Mouse (Mus musculus): ENCODE data around the gene Grik1. TPM values are rescaled to one million over a fixed set of nuclear protein-coding genes. Genes with fewer than 3 reads are reported as not detected.

Grik1 gene
- polyA plus RNA-seq, 1 experiment from 2014 or later = 36.8 TPM

GRCm38 (mm10) chr16:87949881-87950280 lies 340.2 kb downstream of the Grik1 start:
- WGBS = 93% methylated on average over 11 of the region's 11 CpGs
- ATAC-seq (replicated peaks) = no peak
- Histone ChIP-seq H3K4me2 (no peak overlapping the region), H3K9ac (no peak overlapping the region), H3K4me3 (no peak overlapping the region), H3K27ac (no peak overlapping the region), H3K36me3 (replicated peaks) (no peaks in the 10 kb centered on the region), H3K27me3 (replicated peaks) (no peaks in the 10 kb centered on the region), H3K4me1 (no peaks in the 10 kb centered on the region), H3K9me3 (no peaks in the 10 kb centered on the region)

GRCm38 (mm10) chr16:87948122-87948521 lies 341.9 kb downstream of the Grik1 start:
- Histone ChIP-seq H3K27ac (no peak overlapping the region), H3K27me3 (replicated peaks) (no peaks in the 10 kb centered on the region), H3K9me3 (no peaks in the 10 kb centered on the region), H3K36me3 (replicated peaks) (no peaks in the 10 kb centered on the region), H3K4me2 (no peak overlapping the region), H3K4me3 (no peak overlapping the region), H3K4me1 (no peaks in the 10 kb centered on the region), H3K9ac (no peak overlapping the region)
- no peak for ATAC-seq (replicated peaks)
- WGBS = 60% methylated on average over 4 of the region's 4 CpGs

GRCm38 (mm10) chr16:87944318-87944717 lies 345.7 kb downstream of the Grik1 start:
- no peak overlapping the region for H3K4me3 ChIP-seq
- no peak overlapping the region for H3K9ac ChIP-seq
- H3K4me1 ChIP-seq = no peaks in the 10 kb centered on the region
- H3K27ac ChIP-seq = no peak overlapping the region
- H3K9me3 ChIP-seq = no peaks in the 10 kb centered on the region
- no peaks in the 10 kb centered on the region for H3K27me3 ChIP-seq (replicated peaks)
- no peak overlapping the region for H3K4me2 ChIP-seq
- H3K36me3 ChIP-seq (replicated peaks) = no peaks in the 10 kb centered on the region
- WGBS = 89% methylated on average over 1 of the region's 1 CpGs
- ATAC-seq (replicated peaks) = no peak

GRCm38 (mm10) chr16:87942103-87942865 lies 347.8 kb downstream of the Grik1 start:
- 0 out of 2 replicates have a peak, but pooled peaks have one; percentile 20 for ATAC-seq (replicated peaks)
- H3K36me3 ChIP-seq (replicated peaks) = no peaks in the 10 kb centered on the region
- WGBS = 81% methylated on average over 13 of the region's 13 CpGs
- H3K4me1 ChIP-seq = no peaks in the 10 kb centered on the region
- no peaks in the 10 kb centered on the region for H3K9me3 ChIP-seq
- no peak overlapping the region for H3K4me2 ChIP-seq
- no peak overlapping the region for H3K27ac ChIP-seq
- H3K4me3 ChIP-seq = no peak overlapping the region
- H3K27me3 ChIP-seq (replicated peaks) = no peaks in the 10 kb centered on the region
- H3K9ac ChIP-seq = no peak overlapping the region

- H3K27me3 ChIP-seq (replicated peaks) = no peaks in the 10 kb centered on the region
- ATAC-seq (replicated peaks) = no peak
- WGBS = 90% methylated on average over 1 of the region's 1 CpGs
Observed at GRCm38 (mm10) chr16:87934685-87935084, 355.4 kb downstream of the Grik1 start.

GRCm38 (mm10) chr16:87931358-87931757 lies 358.7 kb downstream of the Grik1 start:
- Histone ChIP-seq H3K36me3 (replicated peaks) (no peaks in the 10 kb centered on the region), H3K4me1 (no peaks in the 10 kb centered on the region), H3K9ac (no peak overlapping the region), H3K27ac (no peak overlapping the region), H3K4me2 (no peak overlapping the region), H3K27me3 (replicated peaks) (no peaks in the 10 kb centered on the region), H3K9me3 (no peaks in the 10 kb centered on the region), H3K4me3 (no peak overlapping the region)
- WGBS = 93% methylated on average over 2 of the region's 2 CpGs
- ATAC-seq (replicated peaks) = no peak

More at GRCm38 (mm10) chr16:87934685-87935084, 355.4 kb downstream of the Grik1 start:
- Histone ChIP-seq H3K4me1 (no peaks in the 10 kb centered on the region), H3K4me3 (no peak overlapping the region), H3K27ac (no peak overlapping the region), H3K9ac (no peak overlapping the region), H3K36me3 (replicated peaks) (no peaks in the 10 kb centered on the region), H3K4me2 (no peak overlapping the region), H3K9me3 (no peaks in the 10 kb centered on the region)

GRCm38 (mm10) chr16:87930519-87930918 lies 359.5 kb downstream of the Grik1 start:
- no peak for ATAC-seq (replicated peaks)
- H3K4me3 ChIP-seq = no peak overlapping the region
- no peak overlapping the region for H3K9ac ChIP-seq
- H3K27me3 ChIP-seq (replicated peaks) = no peaks in the 10 kb centered on the region
- H3K36me3 ChIP-seq (replicated peaks) = no peaks in the 10 kb centered on the region
- WGBS = 91% methylated on average over 3 of the region's 3 CpGs
- H3K4me2 ChIP-seq = no peak overlapping the region
- no peak overlapping the region for H3K27ac ChIP-seq
- H3K9me3 ChIP-seq = no peaks in the 10 kb centered on the region
- no peaks in the 10 kb centered on the region for H3K4me1 ChIP-seq

GRCm38 (mm10) chr16:87928671-87929070 lies 361.4 kb downstream of the Grik1 start:
- Histone ChIP-seq H3K9ac (no peak overlapping the region), H3K4me3 (no peak overlapping the region), H3K36me3 (replicated peaks) (no peaks in the 10 kb centered on the region), H3K4me1 (no peaks in the 10 kb centered on the region), H3K9me3 (no peaks in the 10 kb centered on the region), H3K4me2 (no peak overlapping the region), H3K27ac (no peak overlapping the region), H3K27me3 (replicated peaks) (no peaks in the 10 kb centered on the region)
- WGBS = 96% methylated on average over 1 of the region's 1 CpGs
- no peak for ATAC-seq (replicated peaks)

- H3K27ac ChIP-seq = peak overlapping the region; percentile 68; the same call in 1 of the 2 replicates
- 79% methylated on average over 4 of the region's 4 CpGs for WGBS
- no peaks in the 10 kb centered on the region for H3K27me3 ChIP-seq (replicated peaks)
- peaks cover 23% of the 10 kb centered on the region for H3K4me1 ChIP-seq
- H3K9ac ChIP-seq = no peak overlapping the region
- no peaks in the 10 kb centered on the region for H3K36me3 ChIP-seq (replicated peaks)
- H3K9me3 ChIP-seq = no peaks in the 10 kb centered on the region
- ATAC-seq (replicated peaks) = no peak
- H3K4me2 ChIP-seq = no peak overlapping the region
- H3K4me3 ChIP-seq = no peak overlapping the region
Observed at GRCm38 (mm10) chr16:87917897-87918296, 372.2 kb downstream of the Grik1 start.

- peak; percentile 88 for ATAC-seq (replicated peaks)
- Histone ChIP-seq H3K4me3 (no peak overlapping the region), H3K36me3 (replicated peaks) (no peaks in the 10 kb centered on the region), H3K4me2 (no peak overlapping the region), H3K9me3 (no peaks in the 10 kb centered on the region), H3K4me1 (peaks cover 23% of the 10 kb centered on the region), H3K27ac (peak overlapping the region; percentile 68), H3K27me3 (replicated peaks) (no peaks in the 10 kb centered on the region), H3K9ac (0 out of 2 replicates have a peak overlapping the region, but pooled peaks have one; percentile 17)
- 6% methylated on average over 1 of the region's 1 CpGs for WGBS
Observed at GRCm38 (mm10) chr16:87917157-87917546, 372.9 kb downstream of the Grik1 start.

GRCm38 (mm10) chr16:87916209-87917156 lies 373.6 kb downstream of the Grik1 start:
- H3K9ac ChIP-seq = no peak overlapping the region
- H3K4me2 ChIP-seq = no peak overlapping the region
- H3K4me1 ChIP-seq = peaks cover 23% of the 10 kb centered on the region
- no peak overlapping the region for H3K4me3 ChIP-seq
- ATAC-seq (replicated peaks) = peak; percentile 53
- WGBS = 31% methylated on average over 6 of the region's 6 CpGs
- H3K27ac ChIP-seq = peak overlapping the region; percentile 68
- H3K27me3 ChIP-seq (replicated peaks) = no peaks in the 10 kb centered on the region
- no peaks in the 10 kb centered on the region for H3K36me3 ChIP-seq (replicated peaks)
- no peaks in the 10 kb centered on the region for H3K9me3 ChIP-seq

- 87% methylated on average over 4 of the region's 4 CpGs for WGBS
- peaks cover 23% of the 10 kb centered on the region for H3K4me1 ChIP-seq
- H3K9me3 ChIP-seq = no peaks in the 10 kb centered on the region
- no peak overlapping the region for H3K27ac ChIP-seq
- H3K36me3 ChIP-seq (replicated peaks) = no peaks in the 10 kb centered on the region
- no peaks in the 10 kb centered on the region for H3K27me3 ChIP-seq (replicated peaks)
- H3K9ac ChIP-seq = no peak overlapping the region
- ATAC-seq (replicated peaks) = no peak
- no peak overlapping the region for H3K4me2 ChIP-seq
- H3K4me3 ChIP-seq = no peak overlapping the region
Observed at GRCm38 (mm10) chr16:87915156-87915555, 374.9 kb downstream of the Grik1 start.
